Mouse (Mus musculus): ENCODE results near the gene Ifitm6.

DNA sequence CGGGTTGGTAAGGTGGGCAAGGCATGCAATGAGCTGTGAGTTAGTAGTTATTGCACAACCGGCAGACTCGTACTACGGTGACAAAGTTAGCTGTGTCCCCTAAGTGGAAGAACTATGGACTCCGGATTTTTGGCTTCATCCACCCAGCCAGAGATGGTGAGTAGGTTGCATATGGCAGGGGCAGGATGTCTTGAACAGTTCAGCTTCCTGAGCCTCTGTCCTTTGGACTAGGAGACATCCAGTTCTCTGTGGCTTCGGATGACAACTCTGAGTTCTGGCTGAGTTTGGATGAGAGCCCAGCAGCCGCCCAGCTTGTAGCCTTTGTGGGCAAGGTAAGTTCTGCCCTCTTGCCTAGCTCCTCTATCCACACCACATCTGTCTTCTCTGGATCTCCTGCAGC lies 46.9 kb upstream of the Ifitm6 start:
- TF ChIP-seq POLR2A (IDR thresholded peaks at IDR 0.05; ENCODE audit: low read depth, low read length) (no peak), CTCF (IDR thresholded peaks at IDR 0.05; ENCODE audit: borderline replicate concordance, insufficient read depth, low read length) (no peak)
